Mouse (Mus musculus): ENCODE data around the gene Kmt2b.

DNA sequence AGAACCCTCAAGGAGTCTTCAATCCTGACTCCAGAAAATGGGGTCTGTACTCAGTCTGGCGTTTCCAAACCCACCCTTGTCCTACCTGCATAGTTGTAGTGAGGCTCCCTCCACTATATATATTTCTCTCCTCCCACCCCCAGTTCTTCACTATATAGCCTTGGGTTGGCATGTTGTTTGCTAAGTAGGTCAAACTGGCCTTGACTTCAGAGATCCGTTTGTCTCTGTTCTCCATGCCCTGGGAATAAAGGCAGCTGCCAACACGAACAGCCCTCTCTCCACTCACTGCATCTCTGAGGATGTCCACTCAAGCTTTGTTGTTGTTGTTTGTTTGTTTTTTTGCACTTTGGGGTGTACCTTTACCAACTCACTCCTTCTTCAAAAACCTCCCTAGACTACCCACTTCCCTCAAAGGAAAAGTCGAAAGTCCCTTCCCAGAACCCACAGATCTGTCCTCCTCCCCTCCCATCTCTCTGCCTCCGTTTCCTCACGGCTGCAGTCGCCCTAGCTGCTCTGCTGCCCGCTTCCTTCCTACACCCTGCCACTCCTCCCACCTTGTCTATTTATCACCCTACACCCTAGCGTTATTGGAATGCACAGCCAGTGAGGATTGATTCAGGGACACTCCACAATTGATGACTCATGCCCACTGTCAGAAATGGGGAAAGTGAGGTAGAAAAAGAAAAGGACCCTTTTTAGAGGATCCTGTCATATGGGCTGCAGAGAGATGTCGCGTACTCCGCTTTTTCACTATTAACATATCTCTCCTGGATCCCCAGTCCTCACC is 29.7 kb downstream of the Kmt2b start:
- TF ChIP-seq CTCF (IDR thresholded peaks at IDR 0.05; ENCODE audit: control insufficient read depth, insufficient read depth, insufficient read length) (no peak), USF1 (IDR thresholded peaks at IDR 0.05; ENCODE audit: low read depth) (no peak), CEBPB (IDR thresholded peaks at IDR 0.05; ENCODE audit: low read depth) (no peak), FOSL1 (IDR thresholded peaks at IDR 0.05; ENCODE audit: insufficient read depth, low read length, poor library complexity, severe bottlenecking) (no peak), MYOG (IDR thresholded peaks at IDR 0.05; ENCODE audit: control insufficient read depth, extremely low read depth, insufficient read length) (no peak), MAX (IDR thresholded peaks at IDR 0.05) (no peak)

Measured in C2C12 (cell line).